Comparison of ENCODE assay signal across 33 mouse cellular contexts in genomic region chr4:107246040-107246439, GRCm38 (mm10). TPM values are rescaled to one million over a fixed set of nuclear protein-coding genes. Genes with fewer than 3 reads are reported as not detected.
DNase-seq lines count a peak whose midpoint lies in the region; ATAC-seq and TF ChIP-seq lines count a peak whose summit lies in the region.
"Had no signal": no experiment of that assay in that cellular context is flagged by ENCODE, and none has a peak within 500 bp of the region (broad histone marks: within the 10 kb centered on the region; RNA-seq: fewer than 3 reads in every experiment).

No protein-coding gene starts in this region.

- no peaks in the 10 kb centered on the region for H3K9me3 ChIP-seq in heart, postnatal 0 days (replicated peaks; ENCODE audit: control insufficient read depth, low read length)
- no peaks in the 10 kb centered on the region for H3K9me3 ChIP-seq in lung, embryonic 14.5 days (ENCODE audit: low read depth, low read length)
- H3K9me3 ChIP-seq in lung, postnatal 0 days (ENCODE audit: low read length) = no peaks in the 10 kb centered on the region
- H3K9me3 ChIP-seq in embryonic facial prominence, embryonic 15.5 days (replicated peaks) = no peaks in the 10 kb centered on the region
- H3K9me3 ChIP-seq: embryonic facial prominence, embryonic 12.5 days; hindbrain, embryonic 15.5 days; limb, embryonic 15.5 days; liver, embryonic 15.5 days; midbrain, embryonic 15.5 days; neural tube, embryonic 12.5 days had no signal

- peak overlapping the region; percentile 56; the same call in 1 of the 2 replicates for H3K27ac ChIP-seq in gastrocnemius, adult 2 months
- peak overlapping the region; percentile 34; the same call in 1 of the 2 replicates for H3K27ac ChIP-seq in heart, postnatal 0 days (ENCODE audit: low read depth)
- H3K27ac ChIP-seq in lung, embryonic 14.5 days (ENCODE audit: low read depth) = peak overlapping the region; percentile 58; the same call in 1 of the 2 replicates
- no peak overlapping the region for H3K27ac ChIP-seq in lung, postnatal 0 days (ENCODE audit: low read length)
- 0 out of 2 replicates have a peak overlapping the region, but pooled peaks have one; percentile 28 for H3K27ac ChIP-seq in embryonic facial prominence, embryonic 15.5 days (replicated peaks)
- H3K27ac ChIP-seq: embryonic facial prominence, embryonic 12.5 days; hindbrain, embryonic 15.5 days; limb, embryonic 15.5 days; liver, embryonic 15.5 days; midbrain, embryonic 15.5 days; neural tube, embryonic 12.5 days had no signal

- H3K9ac ChIP-seq in heart, postnatal 0 days (replicated peaks; ENCODE audit: low read depth, low read length) = no peak overlapping the region
- no peak overlapping the region for H3K9ac ChIP-seq in lung, embryonic 14.5 days
- no peak overlapping the region for H3K9ac ChIP-seq in lung, postnatal 0 days (replicated peaks; ENCODE audit: low read depth)
- H3K9ac ChIP-seq in embryonic facial prominence, embryonic 15.5 days = no peak overlapping the region
- H3K9ac ChIP-seq: embryonic facial prominence, embryonic 12.5 days; hindbrain, embryonic 15.5 days; limb, embryonic 15.5 days; liver, embryonic 15.5 days; midbrain, embryonic 15.5 days; neural tube, embryonic 12.5 days had no signal

- no peak overlapping the region for H3K4me2 ChIP-seq in heart, postnatal 0 days (ENCODE audit: low read depth, low read length)
- H3K4me2 ChIP-seq in lung, embryonic 14.5 days = no peak overlapping the region
- no peak overlapping the region for H3K4me2 ChIP-seq in lung, postnatal 0 days (replicated peaks; ENCODE audit: low read depth, low read length)
- no peak overlapping the region for H3K4me2 ChIP-seq in embryonic facial prominence, embryonic 15.5 days (replicated peaks)
- H3K4me2 ChIP-seq: embryonic facial prominence, embryonic 12.5 days; hindbrain, embryonic 15.5 days; limb, embryonic 15.5 days; liver, embryonic 15.5 days; midbrain, embryonic 15.5 days; neural tube, embryonic 12.5 days had no signal

- TF ChIP-seq CTCF in gastrocnemius, adult 2 months (IDR thresholded peaks at IDR 0.05) = no peak
- no peak for TF ChIP-seq CTCF in heart, postnatal 0 days (IDR thresholded peaks at IDR 0.05; ENCODE audit: low read depth)
- no peak for TF ChIP-seq CTCF in lung, embryonic 14.5 days (IDR thresholded peaks at IDR 0.05; ENCODE audit: low read depth)
- no peak for TF ChIP-seq CTCF in lung, postnatal 0 days (IDR thresholded peaks at IDR 0.05)

- no peak for DNase-seq in gastrocnemius, adult 2 months
- DNase-seq in gastrocnemius, postnatal 4 days (ENCODE audit: low spot score in 2 of 2) = no peak
- DNase-seq in heart, postnatal 0 days (ENCODE audit: low spot score) = peak; percentile 39
- DNase-seq in heart, postnatal 10 days = no peak
- peak; percentile 53 for DNase-seq in lung, embryonic 14.5 days
- DNase-seq in lung, postnatal 0 days (ENCODE audit: low spot score) = no peak
- no peak for DNase-seq in embryo, embryonic 11 days
- DNase-seq: adrenal gland, postnatal 36 days; cerebellum, postnatal 10 days; heart, postnatal 36 days; left cerebral cortex, postnatal 4 days; lung, postnatal 4 days; right cerebral cortex, postnatal 25 days; spleen, adult 18-20 months; thymus, adult 18-20 months; thymus, postnatal 4 days had no signal

- intact Hi-C loops in gastrocnemius, adult 2 months (cut with DNase I) = no loop called here
- intact Hi-C loops in heart, postnatal 10 days (cut with DNase I) = no loop called here

- no peak for TF ChIP-seq EP300 in heart, postnatal 0 days (IDR thresholded peaks at IDR 0.05; ENCODE audit: low read depth)
- no peak for TF ChIP-seq EP300 in lung, postnatal 0 days (IDR thresholded peaks at IDR 0.05)

- ATAC-seq in heart, postnatal 0 days (ENCODE audit: insufficient read depth, low read depth) = no peak
- no peak for ATAC-seq in lung, embryonic 14.5 days (ENCODE audit: insufficient read depth)
- no peak for ATAC-seq in lung, postnatal 0 days
- ATAC-seq in embryonic facial prominence, embryonic 15.5 days (ENCODE audit: insufficient number of reproducible peaks, low FRiP score, low TSS enrichment, low read depth) = no peak
- ATAC-seq: CD4-positive, CD25-positive, alpha-beta regulatory T cell, adult 4 months; forebrain, embryonic 14.5 days; intestine, embryonic 16.5 days; midbrain, embryonic 15.5 days; Patski had no signal

- WGBS in heart, postnatal 0 days = 40% methylated on average over 1 of the region's 1 CpGs
- WGBS in lung, embryonic 14.5 days = 40% methylated on average over 1 of the region's 1 CpGs
- WGBS in lung, postnatal 0 days = 31% methylated on average over 1 of the region's 1 CpGs
- WGBS in embryonic facial prominence, embryonic 15.5 days = 56% methylated on average over 1 of the region's 1 CpGs

- no peaks in the 10 kb centered on the region for H3K27me3 ChIP-seq in heart, postnatal 0 days (ENCODE audit: control insufficient read depth, insufficient read depth, low read length)
- no peaks in the 10 kb centered on the region for H3K27me3 ChIP-seq in lung, embryonic 14.5 days (ENCODE audit: insufficient read depth, low read length)
- no peaks in the 10 kb centered on the region for H3K27me3 ChIP-seq in lung, postnatal 0 days (replicated peaks; ENCODE audit: insufficient read depth, low read length)
- H3K27me3 ChIP-seq in embryonic facial prominence, embryonic 15.5 days = no peaks in the 10 kb centered on the region
- H3K27me3 ChIP-seq: embryonic facial prominence, embryonic 12.5 days; hindbrain, embryonic 15.5 days; limb, embryonic 15.5 days; liver, embryonic 15.5 days; midbrain, embryonic 15.5 days; neural tube, embryonic 12.5 days; Patski had no signal

- no peak overlapping the region for H3K4me3 ChIP-seq in gastrocnemius, adult 2 months
- no peak overlapping the region for H3K4me3 ChIP-seq in heart, postnatal 0 days (ENCODE audit: low read depth, low read length)
- no peak overlapping the region for H3K4me3 ChIP-seq in lung, embryonic 14.5 days (ENCODE audit: low read depth, low read length)
- no peak overlapping the region for H3K4me3 ChIP-seq in lung, postnatal 0 days (ENCODE audit: low read depth, low read length)
- H3K4me3 ChIP-seq in embryonic facial prominence, embryonic 15.5 days (replicated peaks) = no peak overlapping the region
- H3K4me3 ChIP-seq: embryonic facial prominence, embryonic 12.5 days; hindbrain, embryonic 15.5 days; limb, embryonic 15.5 days; liver, embryonic 15.5 days; midbrain, embryonic 15.5 days; neural tube, embryonic 12.5 days had no signal

- peaks cover 28% of the 10 kb centered on the region; the same call in 1 of the 2 replicates for H3K4me1 ChIP-seq in heart, postnatal 0 days (ENCODE audit: control insufficient read depth, insufficient read depth)
- H3K4me1 ChIP-seq in lung, embryonic 14.5 days (ENCODE audit: insufficient read depth) = peaks cover 7% of the 10 kb centered on the region; the same call in 1 of the 2 replicates
- peaks cover 13% of the 10 kb centered on the region; the same call in 1 of the 2 replicates for H3K4me1 ChIP-seq in lung, postnatal 0 days (ENCODE audit: insufficient read depth, low read depth, low read length)
- H3K4me1 ChIP-seq in embryonic facial prominence, embryonic 15.5 days = peaks cover 17% of the 10 kb centered on the region

- H3K36me3 ChIP-seq in heart, postnatal 0 days (replicated peaks; ENCODE audit: control insufficient read depth, insufficient read depth, low read length) = peaks cover 12% of the 10 kb centered on the region
- peaks cover 19% of the 10 kb centered on the region for H3K36me3 ChIP-seq in lung, embryonic 14.5 days (ENCODE audit: insufficient read depth)
- no peaks in the 10 kb centered on the region for H3K36me3 ChIP-seq in lung, postnatal 0 days (ENCODE audit: insufficient read depth, low read length)
- peaks cover 25% of the 10 kb centered on the region for H3K36me3 ChIP-seq in embryonic facial prominence, embryonic 15.5 days

RNA-seq across cellular contexts. Expression of gene Lrrc42, which starts 7.3 kb away (rescaled TPM):
- total RNA-seq in gastrocnemius, adult 2 months (2021) = 1 to 10 TPM; 8.0 to 8.2 TPM
- 10 to 100 TPM; 25.2 to 26.5 TPM for total RNA-seq in gastrocnemius, postnatal 4 days (2021)
- total RNA-seq in heart, postnatal 0 days (2014; rRNA removed; ENCODE audit: low replicate concordance) = 0.53 and 4.4 TPM in 2 replicates
- 22.6 and 23.6 TPM in 2 replicates for polyA plus RNA-seq in heart, postnatal 0 days (2015; fragmentation: Nextera tagmentation; extraction: Ambion mirVana)
- total RNA-seq in heart, postnatal 10 days (2021) = 10 to 100 TPM; 16.4 to 21.6 TPM
- polyA plus RNA-seq in lung, embryonic 14.5 days (2014; fragmentation: Nextera tagmentation; extraction: Ambion mirVana) = 69.0 and 75.2 TPM in 2 replicates
- 37.8 and 41.3 TPM in 2 replicates for polyA plus RNA-seq in lung, postnatal 0 days (2015; fragmentation: Nextera tagmentation; extraction: Ambion mirVana)
- 66.6 and 72.3 TPM in 2 replicates for polyA plus RNA-seq in embryonic facial prominence, embryonic 15.5 days (2015; fragmentation: Nextera tagmentation; extraction: Ambion mirVana)

RNA-seq across cellular contexts. Expression of gene Hspb11, which starts 7.4 kb away (rescaled TPM):
- total RNA-seq in gastrocnemius, adult 2 months (2021) = 10 to 100 TPM in 1 of 2 experiments, 1 to 10 TPM in 1; 8.1 to 10.8 TPM
- 10 to 100 TPM; 27.3 to 28.9 TPM for total RNA-seq in gastrocnemius, postnatal 4 days (2021)
- total RNA-seq in heart, postnatal 0 days (2014; rRNA removed; ENCODE audit: low replicate concordance) = 4.9 and 37.5 TPM in 2 replicates
- 35.0 and 35.6 TPM in 2 replicates for polyA plus RNA-seq in heart, postnatal 0 days (2015; fragmentation: Nextera tagmentation; extraction: Ambion mirVana)
- total RNA-seq in heart, postnatal 10 days (2021) = 10 to 100 TPM; 16.3 to 16.8 TPM
- polyA plus RNA-seq in lung, embryonic 14.5 days (2014; fragmentation: Nextera tagmentation; extraction: Ambion mirVana) = 37.6 and 41.4 TPM in 2 replicates
- polyA plus RNA-seq in lung, postnatal 0 days (2015; fragmentation: Nextera tagmentation; extraction: Ambion mirVana) = 44.6 and 51.3 TPM in 2 replicates
- 41.1 and 43.9 TPM in 2 replicates for polyA plus RNA-seq in embryonic facial prominence, embryonic 15.5 days (2015; fragmentation: Nextera tagmentation; extraction: Ambion mirVana)

RNA-seq across cellular contexts. Expression of gene Ldlrad1, which starts 37.1 kb away (rescaled TPM):
- total RNA-seq in gastrocnemius, adult 2 months (2021) = not detected
- under 1 TPM in 1 of 2 experiments, not detected in 1; 0.34 TPM for total RNA-seq in gastrocnemius, postnatal 4 days (2021)
- total RNA-seq in heart, postnatal 0 days (2014; rRNA removed; ENCODE audit: low replicate concordance) = not detected in 2 replicates
- polyA plus RNA-seq in heart, postnatal 0 days (2015; fragmentation: Nextera tagmentation; extraction: Ambion mirVana) = 0.11 TPM in 1 of 2 replicates, not detected in the other
- total RNA-seq in heart, postnatal 10 days (2021) = not detected
- not detected in 2 replicates for polyA plus RNA-seq in lung, embryonic 14.5 days (2014; fragmentation: Nextera tagmentation; extraction: Ambion mirVana)
- 3.5 and 3.8 TPM in 2 replicates for polyA plus RNA-seq in lung, postnatal 0 days (2015; fragmentation: Nextera tagmentation; extraction: Ambion mirVana)
- polyA plus RNA-seq in embryonic facial prominence, embryonic 15.5 days (2015; fragmentation: Nextera tagmentation; extraction: Ambion mirVana) = 0.25 TPM in 2 replicates
- total RNA-seq: adrenal gland, adult 18-20 months; adrenal gland, postnatal 36 days; gastrocnemius, adult 8-10 months; granulocyte monocyte progenitor cell, adult 5-6 weeks; heart, postnatal 36 days; layer of hippocampus, adult 18-20 months; left cerebral cortex, postnatal 4 days; megakaryocyte-erythroid progenitor cell, adult 5-6 weeks had no signal
- polyA plus RNA-seq: cortical plate, adult 2 months; embryonic facial prominence, embryonic 12.5 days; forebrain, embryonic 14.5 days; hindbrain, embryonic 15.5 days; intestine, embryonic 16.5 days; limb, embryonic 15.5 days; liver, embryonic 15.5 days; midbrain, embryonic 15.5 days; neural tube, embryonic 12.5 days; Patski had no signal

Comparison
In these comparisons a context has a peak if more than half of its experiments do, and no peak if none do; other contexts are left out.
1. DNase-seq: peak in heart, postnatal 0 days (single experiment) and lung, embryonic 14.5 days (single experiment); none in gastrocnemius, adult 2 months (single experiment), gastrocnemius, postnatal 4 days (0 of 2), heart, postnatal 10 days (0 of 2), lung, postnatal 0 days (single experiment) and embryo, embryonic 11 days (single experiment).